Mouse (Mus musculus): ENCODE data around the gene Wipf2. TPM values are rescaled to one million over a fixed set of nuclear protein-coding genes. Genes with fewer than 3 reads are reported as not detected.

The Wipf2 gene
- polyA plus RNA-seq, 1 experiment from 2014 or later: 7.1 TPM

GRCm38 (mm10) chr11:98925868-98926311 lies 62.5 kb downstream of the Wipf2 start:
- peak overlapping the region; percentile 38 for H3K4me2 ChIP-seq (replicated peaks; ENCODE audit: low read depth, low read length)
- peaks cover 5% of the 10 kb centered on the region; the same call in 1 of the 2 replicates for H3K36me3 ChIP-seq (ENCODE audit: control insufficient read depth, insufficient read depth, low read length)
- no peaks in the 10 kb centered on the region for H3K27me3 ChIP-seq (ENCODE audit: control insufficient read depth, insufficient read depth, low read length)
- WGBS: 3% methylated on average over 12 of the region's 12 CpGs
- peak overlapping the region; percentile 8 for H3K4me3 ChIP-seq (ENCODE audit: low read depth, low read length)
- H3K4me1 ChIP-seq (ENCODE audit: control insufficient read depth, insufficient read depth, low read length): peaks cover 70% of the 10 kb centered on the region
- ATAC-seq (ENCODE audit: insufficient number of reproducible peaks, insufficient read depth, low FRiP score, low read depth): peak; percentile 26; the same call in 1 of the 2 replicates
- 0 out of 2 replicates have a peak overlapping the region, but pooled peaks have one; percentile 8 for H3K9ac ChIP-seq (replicated peaks; ENCODE audit: low read depth, low read length)
- no peaks in the 10 kb centered on the region for H3K9me3 ChIP-seq (ENCODE audit: control insufficient read depth, low read depth, low read length)
- H3K27ac ChIP-seq (ENCODE audit: low read length): peak overlapping the region; percentile 96

- Histone ChIP-seq H3K9me3 (ENCODE audit: control insufficient read depth, low read depth, low read length) (no peaks in the 10 kb centered on the region), H3K4me1 (ENCODE audit: control insufficient read depth, insufficient read depth, low read length) (peaks cover 77% of the 10 kb centered on the region), H3K9ac (replicated peaks; ENCODE audit: low read depth, low read length) (no peak overlapping the region), H3K36me3 (ENCODE audit: control insufficient read depth, insufficient read depth, low read length) (no peaks in the 10 kb centered on the region), H3K4me2 (replicated peaks; ENCODE audit: low read depth, low read length) (no peak overlapping the region), H3K4me3 (ENCODE audit: low read depth, low read length) (no peak overlapping the region), H3K27me3 (ENCODE audit: control insufficient read depth, insufficient read depth, low read length) (no peaks in the 10 kb centered on the region), H3K27ac (ENCODE audit: low read length) (peak overlapping the region; percentile 96; the same call in 1 of the 2 replicates)
- ATAC-seq (ENCODE audit: insufficient number of reproducible peaks, insufficient read depth, low FRiP score, low read depth): no peak
- WGBS: 66% methylated on average over 7 of the region's 7 CpGs
Observed at GRCm38 (mm10) chr11:98926553-98926952, 63.1 kb downstream of the Wipf2 start.

- H3K9me3 ChIP-seq (ENCODE audit: control insufficient read depth, low read depth, low read length): no peaks in the 10 kb centered on the region
- H3K27ac ChIP-seq (ENCODE audit: low read length): peak within 1 kb of the TSS; percentile 49
- H3K4me1 ChIP-seq (ENCODE audit: control insufficient read depth, insufficient read depth, low read length): peaks cover 85% of the 10 kb centered on the region
- WGBS: 8% methylated on average over 21 of the region's 21 CpGs
- H3K27me3 ChIP-seq (ENCODE audit: control insufficient read depth, insufficient read depth, low read length): no peaks in the 10 kb centered on the region
- no peak for ATAC-seq (ENCODE audit: insufficient number of reproducible peaks, insufficient read depth, low FRiP score, low read depth)
- peak within 1 kb of the TSS; percentile 53 for H3K4me3 ChIP-seq (ENCODE audit: low read depth, low read length)
- peak within 1 kb of the TSS; percentile 72 for H3K9ac ChIP-seq (replicated peaks; ENCODE audit: low read depth, low read length)
- H3K36me3 ChIP-seq (ENCODE audit: control insufficient read depth, insufficient read depth, low read length): no peaks in the 10 kb centered on the region
- peak within 1 kb of the TSS; percentile 87 for H3K4me2 ChIP-seq (replicated peaks; ENCODE audit: low read depth, low read length)
Observed at GRCm38 (mm10) chr11:98927438-98928076, 64.1 kb downstream of the Wipf2 start, which contains the start of gene Rara. Gene Rara (plus strand): TSS chr11:98927818.

- Histone ChIP-seq H3K4me2 (replicated peaks; ENCODE audit: low read depth, low read length) (peak overlapping the region; percentile 87), H3K27me3 (ENCODE audit: control insufficient read depth, insufficient read depth, low read length) (no peaks in the 10 kb centered on the region), H3K9ac (replicated peaks; ENCODE audit: low read depth, low read length) (peak overlapping the region; percentile 72), H3K4me3 (ENCODE audit: low read depth, low read length) (peak overlapping the region; percentile 53), H3K4me1 (ENCODE audit: control insufficient read depth, insufficient read depth, low read length) (peaks cover 91% of the 10 kb centered on the region), H3K27ac (ENCODE audit: low read length) (peak overlapping the region; percentile 49), H3K9me3 (ENCODE audit: control insufficient read depth, low read depth, low read length) (no peaks in the 10 kb centered on the region), H3K36me3 (ENCODE audit: control insufficient read depth, insufficient read depth, low read length) (no peaks in the 10 kb centered on the region)
- ATAC-seq (ENCODE audit: insufficient number of reproducible peaks, insufficient read depth, low FRiP score, low read depth): no peak
- WGBS: 8% methylated on average over 12 of the region's 12 CpGs
Observed at GRCm38 (mm10) chr11:98928186-98928893, 64.9 kb downstream of the Wipf2 start.

GRCm38 (mm10) chr11:98929503-98929902 lies 66.1 kb downstream of the Wipf2 start:
- no peaks in the 10 kb centered on the region for H3K36me3 ChIP-seq (ENCODE audit: control insufficient read depth, insufficient read depth, low read length)
- ATAC-seq (ENCODE audit: insufficient number of reproducible peaks, insufficient read depth, low FRiP score, low read depth): no peak
- 15% methylated on average over 9 of the region's 9 CpGs for WGBS
- H3K4me1 ChIP-seq (ENCODE audit: control insufficient read depth, insufficient read depth, low read length): peaks cover 84% of the 10 kb centered on the region
- peak overlapping the region; percentile 53; the same call in 1 of the 2 replicates for H3K4me3 ChIP-seq (ENCODE audit: low read depth, low read length)
- no peaks in the 10 kb centered on the region for H3K9me3 ChIP-seq (ENCODE audit: control insufficient read depth, low read depth, low read length)
- H3K27me3 ChIP-seq (ENCODE audit: control insufficient read depth, insufficient read depth, low read length): no peaks in the 10 kb centered on the region
- peak overlapping the region; percentile 87 for H3K4me2 ChIP-seq (replicated peaks; ENCODE audit: low read depth, low read length)
- peak overlapping the region; percentile 15; the same call in 1 of the 2 replicates for H3K9ac ChIP-seq (replicated peaks; ENCODE audit: low read depth, low read length)
- peak overlapping the region; percentile 87; the same call in 1 of the 2 replicates for H3K27ac ChIP-seq (ENCODE audit: low read length)

DNA sequence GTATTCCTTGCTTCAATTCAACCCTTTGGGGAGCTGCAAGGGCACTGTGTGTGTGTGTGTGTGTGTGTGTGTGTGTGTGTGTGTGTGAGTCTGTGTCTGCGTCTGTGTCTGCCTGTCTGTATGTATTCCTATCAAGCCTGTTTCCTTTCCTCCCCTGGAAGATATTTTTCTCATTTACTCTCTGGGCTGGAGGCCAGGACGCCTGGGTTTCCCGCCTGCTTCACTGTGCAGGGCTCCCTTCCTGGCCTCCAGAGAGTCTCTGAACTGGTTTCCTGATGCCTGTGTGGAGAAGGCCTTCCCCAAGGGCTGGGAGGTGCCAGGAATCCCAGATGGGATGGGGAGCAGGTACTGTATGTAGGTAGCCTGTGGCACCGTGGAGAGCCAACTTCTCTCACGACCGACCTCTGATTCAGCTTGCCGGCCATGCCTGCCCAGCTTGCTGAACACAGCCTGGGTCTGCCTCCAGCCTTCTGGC lies 66.7 kb downstream of the Wipf2 start:
- Histone ChIP-seq H3K4me2 (replicated peaks; ENCODE audit: low read depth, low read length) (peak overlapping the region; percentile 87), H3K9me3 (ENCODE audit: control insufficient read depth, low read depth, low read length) (no peaks in the 10 kb centered on the region), H3K9ac (replicated peaks; ENCODE audit: low read depth, low read length) (0 out of 2 replicates have a peak overlapping the region, but pooled peaks have one; percentile 15), H3K27ac (ENCODE audit: low read length) (peak overlapping the region; percentile 87), H3K4me1 (ENCODE audit: control insufficient read depth, insufficient read depth, low read length) (peaks cover 78% of the 10 kb centered on the region), H3K27me3 (ENCODE audit: control insufficient read depth, insufficient read depth, low read length) (no peaks in the 10 kb centered on the region), H3K4me3 (ENCODE audit: low read depth, low read length) (no peak overlapping the region), H3K36me3 (ENCODE audit: control insufficient read depth, insufficient read depth, low read length) (no peaks in the 10 kb centered on the region)
- 43% methylated on average over 7 of the region's 7 CpGs for WGBS
- no peak for ATAC-seq (ENCODE audit: insufficient number of reproducible peaks, insufficient read depth, low FRiP score, low read depth)

- no peak for ATAC-seq (ENCODE audit: insufficient number of reproducible peaks, insufficient read depth, low FRiP score, low read depth)
- WGBS: 23% methylated on average over 10 of the region's 10 CpGs
Observed at GRCm38 (mm10) chr11:98930773-98931512, 67.5 kb downstream of the Wipf2 start.

More at GRCm38 (mm10) chr11:98930773-98931512, 67.5 kb downstream of the Wipf2 start:
- H3K27me3 ChIP-seq (ENCODE audit: control insufficient read depth, insufficient read depth, low read length): no peaks in the 10 kb centered on the region
- peaks cover 76% of the 10 kb centered on the region for H3K4me1 ChIP-seq (ENCODE audit: control insufficient read depth, insufficient read depth, low read length)
- no peaks in the 10 kb centered on the region for H3K36me3 ChIP-seq (ENCODE audit: control insufficient read depth, insufficient read depth, low read length)
- H3K27ac ChIP-seq (ENCODE audit: low read length): peak overlapping the region; percentile 87
- H3K9ac ChIP-seq (replicated peaks; ENCODE audit: low read depth, low read length): 0 out of 2 replicates have a peak overlapping the region, but pooled peaks have one; percentile 2
- H3K4me3 ChIP-seq (ENCODE audit: low read depth, low read length): no peak overlapping the region
- H3K9me3 ChIP-seq (ENCODE audit: control insufficient read depth, low read depth, low read length): no peaks in the 10 kb centered on the region
- peak overlapping the region; percentile 87; the same call in 1 of the 2 replicates for H3K4me2 ChIP-seq (replicated peaks; ENCODE audit: low read depth, low read length)

All from stomach, embryonic 14.5 days (tissue).